Mouse (Mus musculus) cerebellum, adult 2 months (tissue): Measurements from ENCODE around the gene Nek1. TPM values are rescaled to one million over a fixed set of nuclear protein-coding genes. Genes with fewer than 3 reads are reported as not detected.

Experiments used
- DNase-seq, 2 experiments: peaks; one replicate each; pipeline ENCODE4 v3.0.0; 2021
- H3K27ac ChIP-seq: fragments of 200-500 bp; 2 replicates; pipeline ENCODE4 v1.5.1; 2012; ENCODE audit warnings: low read length, control low read depth, inconsistent platforms; ENCODE audit not compliant: insufficient read depth
- H3K27me3 ChIP-seq: fragments of 200-500 bp; 2 replicates; pipeline ENCODE4 v1.6.1; 2012; ENCODE audit warnings: inconsistent platforms, mild to moderate bottlenecking, low read length, moderate library complexity; ENCODE audit not compliant: control insufficient read depth, insufficient read depth
- H3K4me1 ChIP-seq: fragments of 200-500 bp; 2 replicates; pipeline ENCODE4 v1.6.1; 2011; ENCODE audit warnings: low read length; ENCODE audit not compliant: control insufficient read depth, insufficient read depth
- H3K4me3 ChIP-seq: fragments of 200-500 bp; replicated peaks from 2 replicates; pipeline ENCODE3; 2011; ENCODE audit warnings: mild to moderate bottlenecking, low read depth, low read length, control low read depth; ENCODE audit not compliant: insufficient read depth
- CTCF ChIP-seq: fragments of 200-500 bp; IDR thresholded peaks from 2 replicates; pipeline ENCODE4 v1.5.1; 2011; ENCODE audit warnings: low read depth, mild to moderate bottlenecking, control low read depth, low read length, moderate library complexity, borderline replicate concordance; ENCODE audit not compliant: insufficient read depth
- POLR2A ChIP-seq: fragments of 200-500 bp; IDR thresholded peaks from 2 replicates; pipeline ENCODE4 v1.6.1; 2011; ENCODE audit warnings: low read length, control low read depth, borderline replicate concordance; ENCODE audit not compliant: insufficient read depth
- WGBS: fragments of 180-500 bp; shearing (Covaris S2); methylation state at CpG from one replicate; pipeline ENCODE4 v1.1.7; 2018; 5-methylcytosine and 5-hydroxymethylcytosine counted together
- polyA plus RNA-seq: library from polyadenylated mRNA; depleted of rRNA; stranded (reverse); fragments of >200 nt; gene quantifications from 2 replicates; pipeline ENCODE4 v1.2.3, GENCODE M21; 2012

Nek1 gene
- polyA plus RNA-seq, 1 experiment: 22.5 TPM

GRCm38 (mm10) chr8:61141869-61142268 is 148.9 kb downstream of the Nek1 start:
- Histone ChIP-seq H3K27me3 (no peaks in the 10 kb centered on the region), H3K4me3 (no peak overlapping the region)

GRCm38 (mm10) chr8:61142302-61142701 is 149.3 kb downstream of the Nek1 start:
- TF ChIP-seq CTCF: no peak
- TF ChIP-seq POLR2A: no peak
- H3K27ac ChIP-seq: no peak overlapping the region
- WGBS: 52% methylated on average over 3 of the region's 3 CpGs
- no peak for DNase-seq
- H3K27me3 ChIP-seq: no peaks in the 10 kb centered on the region
- H3K4me1 ChIP-seq: peaks cover 3% of the 10 kb centered on the region; the same call in 1 of the 2 replicates
- H3K4me3 ChIP-seq: no peak overlapping the region

More at GRCm38 (mm10) chr8:61141869-61142268, 148.9 kb downstream of the Nek1 start:
- 30% methylated on average over 6 of the region's 6 CpGs for WGBS
- TF ChIP-seq POLR2A: no peak
- TF ChIP-seq CTCF: no peak
- DNase-seq: peak; percentile 35 to 63
- no peak overlapping the region for H3K27ac ChIP-seq
- peaks cover 3% of the 10 kb centered on the region; the same call in 1 of the 2 replicates for H3K4me1 ChIP-seq

- peaks cover 3% of the 10 kb centered on the region; the same call in 1 of the 2 replicates for H3K4me1 ChIP-seq
- H3K27ac ChIP-seq: no peak overlapping the region
- no peak overlapping the region for H3K4me3 ChIP-seq
- no peaks in the 10 kb centered on the region for H3K27me3 ChIP-seq
- TF ChIP-seq CTCF (no peak), POLR2A (no peak)
- DNase-seq: no peak
Observed at GRCm38 (mm10) chr8:61142845-61143244, 149.8 kb downstream of the Nek1 start.

GRCm38 (mm10) chr8:61148728-61149127 is 155.7 kb downstream of the Nek1 start:
- no peak for DNase-seq
- no peaks in the 10 kb centered on the region for H3K4me1 ChIP-seq
- H3K4me3 ChIP-seq: no peak overlapping the region
- 50% methylated on average over 5 of the region's 5 CpGs for WGBS
- no peak overlapping the region for H3K27ac ChIP-seq
- H3K27me3 ChIP-seq: no peaks in the 10 kb centered on the region
- TF ChIP-seq POLR2A: no peak
- no peak for TF ChIP-seq CTCF

- no peak for DNase-seq
- Histone ChIP-seq H3K4me1 (no peaks in the 10 kb centered on the region), H3K27me3 (no peaks in the 10 kb centered on the region), H3K27ac (no peak overlapping the region), H3K4me3 (no peak overlapping the region)
- 29% methylated on average over 4 of the region's 4 CpGs for WGBS
- TF ChIP-seq CTCF (no peak), POLR2A (no peak)
Observed at GRCm38 (mm10) chr8:61150596-61150995, 157.6 kb downstream of the Nek1 start.

GRCm38 (mm10) chr8:61156406-61156805 is 163.4 kb downstream of the Nek1 start:
- Histone ChIP-seq H3K4me1 (no peaks in the 10 kb centered on the region), H3K27ac (no peak overlapping the region), H3K27me3 (no peaks in the 10 kb centered on the region; the same call in 1 of the 2 replicates), H3K4me3 (no peak overlapping the region)
- no peak for DNase-seq
- WGBS: 3% methylated on average over 1 of the region's 1 CpGs
- no peak for TF ChIP-seq POLR2A
- TF ChIP-seq CTCF: no peak

- H3K27ac ChIP-seq: no peak overlapping the region
- H3K4me1 ChIP-seq: no peaks in the 10 kb centered on the region
- DNase-seq: no peak
- no peak overlapping the region for H3K4me3 ChIP-seq
- H3K27me3 ChIP-seq: no peaks in the 10 kb centered on the region; the same call in 1 of the 2 replicates
- TF ChIP-seq CTCF (no peak), POLR2A (no peak)
- WGBS: 58% methylated on average over 3 of the region's 3 CpGs
Observed at GRCm38 (mm10) chr8:61158540-61158939, 165.5 kb downstream of the Nek1 start.

- no peak overlapping the region for H3K27ac ChIP-seq
- no peaks in the 10 kb centered on the region; the same call in 1 of the 2 replicates for H3K27me3 ChIP-seq
- no peak for TF ChIP-seq POLR2A
- TF ChIP-seq CTCF: no peak
- WGBS: 83% methylated on average over 6 of the region's 6 CpGs
- no peak for DNase-seq
- H3K4me1 ChIP-seq: no peaks in the 10 kb centered on the region
- no peak overlapping the region for H3K4me3 ChIP-seq
Observed at GRCm38 (mm10) chr8:61161461-61162185, 168.6 kb downstream of the Nek1 start.
